Mouse (Mus musculus) neural tube, embryonic 15.5 days (tissue): ENCODE results near the gene Zfp790. TPM values are rescaled to one million over a fixed set of nuclear protein-coding genes. Genes with fewer than 3 reads are reported as not detected.

Experiments
- ATAC-seq: fragments of 200-750 bp; cut with Nextera tagmentation; 2 replicates; pipeline ENCODE4 v1.8.0; 2017; ENCODE audit warnings: mild to moderate bottlenecking, moderate TSS enrichment, moderate library complexity; ENCODE audit not compliant: low FRiP score
- H3K27ac ChIP-seq: fragments of 300-500 bp; sonication (generic); replicated peaks from 2 replicates; pipeline ENCODE4 v1.5.1; 2015; ENCODE audit warnings: mild to moderate bottlenecking, inconsistent platforms
- H3K27me3 ChIP-seq: fragments of 300-500 bp; sonication (generic); replicated peaks from 2 replicates; pipeline ENCODE4 v1.6.1; 2015; ENCODE audit warnings: inconsistent platforms
- H3K36me3 ChIP-seq: fragments of 300-500 bp; sonication (generic); 2 replicates; pipeline ENCODE4 v1.6.1; 2015; ENCODE audit warnings: inconsistent platforms
- H3K4me1 ChIP-seq: fragments of 300-500 bp; sonication (generic); 2 replicates; pipeline ENCODE4 v1.6.1; 2015; ENCODE audit warnings: inconsistent platforms
- H3K4me2 ChIP-seq: fragments of 300-500 bp; sonication (generic); 2 replicates; pipeline ENCODE4 v1.6.1; 2015; ENCODE audit warnings: inconsistent platforms, mild to moderate bottlenecking, moderate library complexity
- H3K4me3 ChIP-seq: fragments of 300-500 bp; sonication (generic); replicated peaks from 2 replicates; pipeline ENCODE4 v1.5.1; 2015; ENCODE audit warnings: mild to moderate bottlenecking, inconsistent platforms
- H3K9ac ChIP-seq: fragments of 300-500 bp; sonication (generic); replicated peaks from 2 replicates; pipeline ENCODE4 v1.6.1; 2015; ENCODE audit warnings: mild to moderate bottlenecking, inconsistent platforms
- H3K9me3 ChIP-seq: fragments of 300-500 bp; sonication (generic); replicated peaks from 2 replicates; pipeline ENCODE4 v1.6.1; 2016; ENCODE audit warnings: inconsistent platforms
- WGBS: fragments of 180-500 bp; shearing (Covaris S2); methylation state at CpG from one replicate; pipeline ENCODE4 v1.1.7; 2015; ENCODE audit warnings: mixed read lengths; 5-methylcytosine and 5-hydroxymethylcytosine counted together
- polyA plus RNA-seq: library from polyadenylated mRNA; unstranded; fragments of >200 nt; fragmentation: Nextera tagmentation; extraction: Ambion mirVana; gene quantifications from 2 replicates; pipeline ENCODE4 v1.2.1, GENCODE M21; 2015

Gene Zfp790
- polyA plus RNA-seq, 1 experiment from 2014 or later, result 23.4 TPM

- H3K4me2 ChIP-seq, result no peak overlapping the region
- H3K27me3 ChIP-seq, result no peaks in the 10 kb centered on the region
- no peak overlapping the region for H3K27ac ChIP-seq
- no peaks in the 10 kb centered on the region for H3K4me1 ChIP-seq
- H3K4me3 ChIP-seq, result no peak overlapping the region
- 34% methylated on average over 27 of the region's 27 CpGs for WGBS
- H3K9me3 ChIP-seq, result no peaks in the 10 kb centered on the region
- H3K9ac ChIP-seq, result no peak overlapping the region
- peaks cover 71% of the 10 kb centered on the region for H3K36me3 ChIP-seq
- no peak for ATAC-seq
Observed at GRCm38 (mm10) chr7:29792906-29793305, 23.0 kb upstream of the Zfp790 start.

GRCm38 (mm10) chr7:29807046-29807445, 8.9 kb upstream of the Zfp790 start:
- WGBS, result 85% methylated on average over 5 of the region's 5 CpGs
- H3K4me2 ChIP-seq, result no peak overlapping the region

GRCm38 (mm10) chr7:29812244-29812643, 3.7 kb upstream of the Zfp790 start:
- WGBS, result 96% methylated on average over 1 of the region's 1 CpGs
- Histone ChIP-seq H3K4me3 (no peak overlapping the region), H3K27ac (no peak overlapping the region), H3K9me3 (no peaks in the 10 kb centered on the region), H3K36me3 (peaks cover 5% of the 10 kb centered on the region), H3K4me2 (no peak overlapping the region), H3K4me1 (peaks cover 21% of the 10 kb centered on the region), H3K9ac (no peak overlapping the region), H3K27me3 (no peaks in the 10 kb centered on the region)
- ATAC-seq, result no peak

More at GRCm38 (mm10) chr7:29807046-29807445, 8.9 kb upstream of the Zfp790 start:
- ATAC-seq, result no peak
- Histone ChIP-seq H3K4me3 (no peak overlapping the region), H3K4me1 (no peaks in the 10 kb centered on the region), H3K27ac (no peak overlapping the region), H3K36me3 (peaks cover 5% of the 10 kb centered on the region), H3K27me3 (no peaks in the 10 kb centered on the region), H3K9me3 (no peaks in the 10 kb centered on the region), H3K9ac (no peak overlapping the region)

- Histone ChIP-seq H3K27me3 (no peaks in the 10 kb centered on the region), H3K9ac (no peak overlapping the region), H3K9me3 (no peaks in the 10 kb centered on the region), H3K4me2 (peak overlapping the region; percentile 84), H3K27ac (no peak overlapping the region), H3K36me3 (peaks cover 5% of the 10 kb centered on the region), H3K4me1 (peaks cover 38% of the 10 kb centered on the region), H3K4me3 (peak overlapping the region; percentile 77)
- ATAC-seq, result no peak
- WGBS, result 95% methylated on average over 2 of the region's 2 CpGs
Observed at GRCm38 (mm10) chr7:29814381-29814780, 1.5 kb upstream of the Zfp790 start.

GRCm38 (mm10) chr7:29815061-29815784, 691 bp upstream of the Zfp790 start:
- peak overlapping the region; percentile 77 for H3K4me3 ChIP-seq
- peak overlapping the region; percentile 92 for H3K27ac ChIP-seq
- peaks cover 5% of the 10 kb centered on the region for H3K36me3 ChIP-seq
- peak overlapping the region; percentile 84 for H3K4me2 ChIP-seq
- peak overlapping the region; percentile 69 for H3K9ac ChIP-seq
- no peaks in the 10 kb centered on the region for H3K9me3 ChIP-seq
- peaks cover 44% of the 10 kb centered on the region for H3K4me1 ChIP-seq
- H3K27me3 ChIP-seq, result no peaks in the 10 kb centered on the region
- peak; percentile 65 for ATAC-seq
- WGBS, result 2% methylated on average over 12 of the region's 12 CpGs

- Histone ChIP-seq H3K9me3 (no peaks in the 10 kb centered on the region), H3K4me2 (peak overlapping the region; percentile 84), H3K9ac (peak overlapping the region; percentile 57), H3K4me1 (peaks cover 49% of the 10 kb centered on the region), H3K27me3 (no peaks in the 10 kb centered on the region), H3K36me3 (peaks cover 23% of the 10 kb centered on the region), H3K4me3 (peak overlapping the region; percentile 58), H3K27ac (peak overlapping the region; percentile 74)
- WGBS, result 1% methylated on average over 12 of the region's 12 CpGs
- peak; percentile 73 for ATAC-seq
Observed at GRCm38 (mm10) chr7:29818619-29819254, 2.8 kb downstream of the Zfp790 start.

- no peaks in the 10 kb centered on the region for H3K27me3 ChIP-seq
- H3K4me3 ChIP-seq, result no peak overlapping the region
- H3K9me3 ChIP-seq, result 0 out of 2 replicates have a peak, but pooled peaks cover 8% of the 10 kb centered on the region
- no peak for ATAC-seq
- H3K4me1 ChIP-seq, result no peaks in the 10 kb centered on the region
- peaks cover 83% of the 10 kb centered on the region for H3K36me3 ChIP-seq
- H3K27ac ChIP-seq, result no peak overlapping the region
- H3K4me2 ChIP-seq, result no peak overlapping the region
- 95% methylated on average over 12 of the region's 12 CpGs for WGBS
- H3K9ac ChIP-seq, result no peak overlapping the region
Observed at GRCm38 (mm10) chr7:29828001-29828400, 12.1 kb downstream of the Zfp790 start.

GRCm38 (mm10) chr7:29829804-29830203, 13.9 kb downstream of the Zfp790 start:
- H3K27me3 ChIP-seq, result no peaks in the 10 kb centered on the region
- no peaks in the 10 kb centered on the region for H3K4me1 ChIP-seq
- H3K36me3 ChIP-seq, result peaks cover 81% of the 10 kb centered on the region
- no peak overlapping the region for H3K4me2 ChIP-seq
- H3K4me3 ChIP-seq, result no peak overlapping the region
- no peak for ATAC-seq
- H3K9me3 ChIP-seq, result 0 out of 2 replicates have a peak, but pooled peaks cover 8% of the 10 kb centered on the region
- no peak overlapping the region for H3K27ac ChIP-seq
- 67% methylated on average over 12 of the region's 12 CpGs for WGBS
- no peak overlapping the region for H3K9ac ChIP-seq

- no peaks in the 10 kb centered on the region for H3K9me3 ChIP-seq
- no peaks in the 10 kb centered on the region for H3K27me3 ChIP-seq
- no peak overlapping the region for H3K4me2 ChIP-seq
- no peak overlapping the region for H3K4me3 ChIP-seq
- no peak overlapping the region for H3K9ac ChIP-seq
- no peaks in the 10 kb centered on the region for H3K4me1 ChIP-seq
- no peak for ATAC-seq
- H3K27ac ChIP-seq, result no peak overlapping the region
- peaks cover 46% of the 10 kb centered on the region for H3K36me3 ChIP-seq
- 87% methylated on average over 1 of the region's 1 CpGs for WGBS
Observed at GRCm38 (mm10) chr7:29836816-29837215, 20.9 kb downstream of the Zfp790 start.

- Histone ChIP-seq H3K4me1 (no peaks in the 10 kb centered on the region), H3K27me3 (no peaks in the 10 kb centered on the region), H3K4me2 (no peak overlapping the region), H3K27ac (no peak overlapping the region), H3K36me3 (peaks cover 38% of the 10 kb centered on the region), H3K9me3 (no peaks in the 10 kb centered on the region), H3K4me3 (no peak overlapping the region), H3K9ac (no peak overlapping the region)
- 86% methylated on average over 3 of the region's 3 CpGs for WGBS
- ATAC-seq, result no peak
Observed at GRCm38 (mm10) chr7:29839256-29839655, 23.3 kb downstream of the Zfp790 start.

GRCm38 (mm10) chr7:29842105-29842504, 26.2 kb downstream of the Zfp790 start:
- WGBS, result 90% methylated on average over 1 of the region's 1 CpGs
- ATAC-seq, result no peak
- peaks cover 46% of the 10 kb centered on the region for H3K36me3 ChIP-seq

GRCm38 (mm10) chr7:29844616-29845015, 28.7 kb downstream of the Zfp790 start:
- Histone ChIP-seq H3K27ac (no peak overlapping the region), H3K4me3 (no peak overlapping the region), H3K9ac (no peak overlapping the region), H3K4me2 (no peak overlapping the region), H3K4me1 (no peaks in the 10 kb centered on the region), H3K9me3 (no peaks in the 10 kb centered on the region), H3K36me3 (peaks cover 55% of the 10 kb centered on the region), H3K27me3 (no peaks in the 10 kb centered on the region)
- 93% methylated on average over 5 of the region's 5 CpGs for WGBS
- ATAC-seq, result no peak

More at GRCm38 (mm10) chr7:29842105-29842504, 26.2 kb downstream of the Zfp790 start:
- Histone ChIP-seq H3K4me3 (no peak overlapping the region), H3K4me2 (no peak overlapping the region), H3K9me3 (no peaks in the 10 kb centered on the region), H3K27me3 (no peaks in the 10 kb centered on the region), H3K27ac (no peak overlapping the region), H3K9ac (no peak overlapping the region), H3K4me1 (no peaks in the 10 kb centered on the region)
